Mouse (Mus musculus): ENCODE measurements around the gene Olfr1009.
A peak's percentile ranks its signal among the peaks of the same experiment; 100 is the strongest.
"Not testable (repeated sequence)": the region's sequence is repeated elsewhere in the genome, so short reads cannot be mapped to it uniquely, and the experiment has no call there.

The Olfr1009 gene

GRCm38 (mm10) chr2:85715119-85715518, at the start of gene Olfr1009:
Olfr1009 (plus strand) TSS chr2:85715419.
- DNase-seq: no peak

DNA sequence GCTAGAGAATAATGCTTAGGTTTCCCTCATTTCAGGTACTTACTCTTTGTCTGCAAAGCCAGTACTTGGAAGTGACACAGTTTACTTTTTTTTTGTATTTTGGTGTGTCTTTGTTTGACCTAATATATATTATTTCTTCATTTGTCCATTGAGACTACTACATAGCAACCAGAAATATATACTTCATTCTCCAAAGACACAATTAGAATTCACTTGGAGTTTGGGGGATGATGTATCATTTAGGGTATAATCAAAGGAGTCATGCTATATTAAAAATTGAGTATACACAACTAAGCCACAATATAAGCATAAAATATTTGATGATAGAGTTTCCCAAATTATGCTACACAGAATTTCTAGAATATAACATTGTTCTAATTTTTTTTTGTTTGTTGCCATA, 36.6 kb upstream of the Olfr1009 start, which contains the start of gene Olfr1006:
Gene Olfr1006 (minus strand): TSS at position 101 of the 400 bp plus-strand sequence.
- no peak for DNase-seq

GRCm38 (mm10) chr2:85689131-85689530, 26.1 kb upstream of the Olfr1009 start, which contains the start of gene Olfr1008:
Olfr1008 (plus strand) TSS chr2:85689431.
- DNase-seq: no peak

DNA sequence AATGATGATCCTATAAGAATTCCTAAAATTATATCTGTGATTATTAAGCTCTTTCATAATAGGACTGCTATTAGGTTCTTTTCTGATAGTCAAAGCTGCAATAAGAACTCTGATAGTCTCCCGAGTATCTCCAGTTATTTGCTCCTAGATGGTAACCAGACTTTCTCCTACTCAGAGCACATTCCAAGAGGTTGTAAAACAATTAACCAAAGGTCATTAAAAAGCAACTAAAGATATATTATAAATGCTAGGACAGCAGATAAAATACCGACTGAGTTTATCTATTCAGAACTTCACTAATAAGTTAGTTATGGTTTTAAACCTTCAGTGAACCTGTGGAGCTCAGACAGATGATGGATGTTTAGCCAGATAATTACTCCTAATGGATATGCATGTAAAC, 4.5 kb upstream of the Olfr1009 start:
- DNase-seq: not testable (repeated sequence)

DNA sequence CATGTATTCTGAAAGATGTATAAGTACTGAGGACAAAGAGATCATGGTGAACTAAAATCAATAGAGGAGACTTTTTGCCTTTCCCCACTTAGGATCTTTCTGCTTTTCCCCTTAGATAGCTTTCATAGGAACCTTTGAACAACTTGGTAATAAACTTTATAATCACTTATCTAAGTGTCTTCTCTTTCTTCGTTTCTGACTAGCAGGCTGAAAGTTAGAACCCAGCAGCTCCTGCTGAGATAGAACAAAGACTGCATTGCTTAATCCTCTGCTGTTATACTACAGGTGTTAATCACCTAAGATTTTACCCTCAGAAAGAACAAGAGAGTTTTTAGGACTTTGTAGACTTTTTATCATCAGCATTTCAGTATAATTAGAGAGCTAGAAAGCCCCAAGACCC, 4.1 kb upstream of the Olfr1009 start:
- no peak for DNase-seq

- peak; percentile 15 for DNase-seq
Measured at GRCm38 (mm10) chr2:85725793-85726192, 10.6 kb downstream of the Olfr1009 start.

GRCm38 (mm10) chr2:85753822-85754221, 38.6 kb downstream of the Olfr1009 start:
- no peak for DNase-seq

DNA sequence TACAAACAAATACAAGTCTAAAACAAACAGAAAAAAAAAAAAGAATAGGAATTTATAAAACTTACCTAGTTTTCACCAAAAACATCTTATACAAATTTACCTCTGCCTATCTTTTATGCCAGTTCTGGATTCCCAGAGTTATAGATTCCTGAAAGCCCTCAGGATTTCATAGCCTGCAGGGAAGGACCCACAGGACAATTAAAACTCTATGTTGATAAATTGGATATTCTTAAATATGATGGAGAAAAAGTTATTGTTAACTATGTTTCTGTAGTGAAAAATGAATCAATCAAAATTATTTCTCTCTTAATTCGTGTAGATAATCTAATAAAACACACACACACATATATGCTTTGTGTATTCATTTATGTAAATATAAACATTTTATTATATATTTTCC, 47.4 kb downstream of the Olfr1009 start, which contains the start of gene Olfr1012:
Gene Olfr1012 (minus strand): TSS at position 101 of the 400 bp plus-strand sequence.
- DNase-seq: no peak

GRCm38 (mm10) chr2:85766798-85767197, 51.6 kb downstream of the Olfr1009 start, which contains the start of gene Olfr1013:
Olfr1013 (plus strand) TSS chr2:85767098.
- no peak for DNase-seq

- DNase-seq: no peak
Measured at GRCm38 (mm10) chr2:85772413-85772812, 57.2 kb downstream of the Olfr1009 start, which contains the start of gene Olfr1014. Olfr1014 (plus strand) TSS chr2:85772713.

All from kidney, adult 9 months (tissue).